14 mouse cellular contexts compared by ENCODE assay signal in genomic region chr10:127323131-127323855, GRCm38 (mm10). TPM values are rescaled to one million over a fixed set of nuclear protein-coding genes. Genes with fewer than 3 reads are reported as not detected.
DNase-seq lines count a peak whose midpoint lies in the region; ATAC-seq and TF ChIP-seq lines count a peak whose summit lies in the region.
"Had no signal": no experiment of that assay in that cellular context is flagged by ENCODE, and none has a peak within 500 bp of the region (broad histone marks: within the 10 kb centered on the region; RNA-seq: fewer than 3 reads in every experiment).

No protein-coding gene starts in this region.

- H3K27ac ChIP-seq in intestine, embryonic 15.5 days, result no peak overlapping the region
- H3K27ac ChIP-seq in intestine, postnatal 0 days (ENCODE audit: low read depth, low read length), result no peak overlapping the region
- peak overlapping the region; percentile 47; the same call in 1 of the 2 replicates for H3K27ac ChIP-seq in liver, embryonic 12.5 days
- H3K27ac ChIP-seq: limb, embryonic 12.5 days; neural tube, embryonic 13.5 days had no signal

- H3K9ac ChIP-seq in intestine, embryonic 15.5 days, result peak overlapping the region; percentile 23; the same call in 1 of the 2 replicates
- H3K9ac ChIP-seq in intestine, postnatal 0 days (ENCODE audit: low read depth, low read length), result no peak overlapping the region
- peak overlapping the region; percentile 17; the same call in 1 of the 2 replicates for H3K9ac ChIP-seq in liver, embryonic 12.5 days
- H3K9ac ChIP-seq: limb, embryonic 12.5 days; neural tube, embryonic 13.5 days had no signal

- peak; percentile 75 for DNase-seq in G1E (ENCODE audit: low spot score)
- no peak for DNase-seq in cerebellum, adult 18-20 months
- no peak for DNase-seq in adrenal gland, postnatal 25 days
- no peak for DNase-seq in embryo, embryonic 10 days (ENCODE audit: low spot score)
- DNase-seq: cerebellum, adult 8-10 months; heart, postnatal 10 days had no signal

- no peaks in the 10 kb centered on the region for H3K9me3 ChIP-seq in intestine, embryonic 15.5 days
- no peaks in the 10 kb centered on the region for H3K9me3 ChIP-seq in intestine, postnatal 0 days (ENCODE audit: control insufficient read depth)
- no peaks in the 10 kb centered on the region for H3K9me3 ChIP-seq in G1E (replicated peaks)
- H3K9me3 ChIP-seq in liver, embryonic 12.5 days (replicated peaks), result no peaks in the 10 kb centered on the region
- H3K9me3 ChIP-seq: limb, embryonic 12.5 days; neural tube, embryonic 13.5 days had no signal

- H3K4me3 ChIP-seq in intestine, embryonic 15.5 days (replicated peaks), result no peak overlapping the region
- no peak overlapping the region for H3K4me3 ChIP-seq in intestine, postnatal 0 days (ENCODE audit: low read depth, low read length)
- H3K4me3 ChIP-seq in G1E (ENCODE audit: low read depth, low read length), result peak overlapping the region; percentile 72
- H3K4me3 ChIP-seq in liver, embryonic 12.5 days, result peak overlapping the region; percentile 36
- H3K4me3 ChIP-seq: limb, embryonic 12.5 days; neural tube, embryonic 13.5 days had no signal

- 68% methylated on average over 16 of the region's 17 CpGs for WGBS in intestine, embryonic 15.5 days
- 74% methylated on average over 17 of the region's 17 CpGs for WGBS in intestine, postnatal 0 days
- 27% methylated on average over 17 of the region's 17 CpGs for WGBS in liver, embryonic 12.5 days (ENCODE audit: insufficient replicate concordance)

- H3K36me3 ChIP-seq in intestine, embryonic 15.5 days, result no peaks in the 10 kb centered on the region
- no peaks in the 10 kb centered on the region for H3K36me3 ChIP-seq in intestine, postnatal 0 days (ENCODE audit: control insufficient read depth, insufficient read depth)
- H3K36me3 ChIP-seq in G1E (replicated peaks), result peaks cover 40% of the 10 kb centered on the region
- H3K36me3 ChIP-seq in liver, embryonic 12.5 days, result 0 out of 2 replicates have a peak, but pooled peaks cover 7% of the 10 kb centered on the region
- H3K36me3 ChIP-seq: limb, embryonic 12.5 days; neural tube, embryonic 13.5 days had no signal

- H3K27me3 ChIP-seq in intestine, embryonic 15.5 days (replicated peaks), result peaks cover 21% of the 10 kb centered on the region
- H3K27me3 ChIP-seq in intestine, postnatal 0 days (replicated peaks; ENCODE audit: control insufficient read depth, insufficient read depth, low read length), result 0 out of 2 replicates have a peak, but pooled peaks cover 3% of the 10 kb centered on the region
- H3K27me3 ChIP-seq in G1E (ENCODE audit: insufficient read depth, low read length), result no peaks in the 10 kb centered on the region
- peaks cover 45% of the 10 kb centered on the region for H3K27me3 ChIP-seq in liver, embryonic 12.5 days (replicated peaks)

- H3K4me2 ChIP-seq in intestine, embryonic 15.5 days (replicated peaks), result no peak overlapping the region
- no peak overlapping the region for H3K4me2 ChIP-seq in intestine, postnatal 0 days (replicated peaks; ENCODE audit: low read depth)
- H3K4me2 ChIP-seq in liver, embryonic 12.5 days, result peak overlapping the region; percentile 90
- H3K4me2 ChIP-seq: limb, embryonic 12.5 days; neural tube, embryonic 13.5 days had no signal

- H3K4me1 ChIP-seq in intestine, embryonic 15.5 days (replicated peaks), result peaks cover 19% of the 10 kb centered on the region
- 0 out of 2 replicates have a peak, but pooled peaks cover 4% of the 10 kb centered on the region for H3K4me1 ChIP-seq in intestine, postnatal 0 days (replicated peaks; ENCODE audit: control insufficient read depth, insufficient read depth, low read length)
- peaks cover 88% of the 10 kb centered on the region for H3K4me1 ChIP-seq in G1E (ENCODE audit: insufficient read depth, low read depth, low read length)
- peaks cover 55% of the 10 kb centered on the region for H3K4me1 ChIP-seq in liver, embryonic 12.5 days

- no peak for ATAC-seq in intestine, embryonic 15.5 days
- ATAC-seq in intestine, postnatal 0 days, result no peak
- ATAC-seq in G1E (ENCODE audit: extremely low read depth, insufficient number of reproducible peaks, low FRiP score, poor library complexity, severe bottlenecking), result peak; percentile 54; the same call in 1 of the 2 replicates
- ATAC-seq in liver, embryonic 12.5 days, result no peak
- ATAC-seq in monocyte, adult 5-6 weeks (replicated peaks; ENCODE audit: insufficient number of reproducible peaks, low FRiP score, low TSS enrichment, poor library complexity, severe bottlenecking), result peak; percentile 60

- no peak for TF ChIP-seq CTCF in intestine, postnatal 0 days (IDR thresholded peaks at IDR 0.05; ENCODE audit: low read depth)
- no peak for TF ChIP-seq CTCF in G1E (IDR thresholded peaks at IDR 0.05; ENCODE audit: low read depth, low read length)

RNA-seq across cellular contexts. Expression of gene Arhgap9, which starts 1.5 kb away (rescaled TPM):
- polyA plus RNA-seq in intestine, embryonic 15.5 days (2015; fragmentation: Nextera tagmentation; extraction: Ambion mirVana), result 6.1 and 6.7 TPM in 2 replicates
- polyA plus RNA-seq in intestine, postnatal 0 days (2015; fragmentation: Nextera tagmentation; extraction: Ambion mirVana), result 9.5 and 12.0 TPM in 2 replicates
- total RNA-seq in G1E (2014; fragmentation: Nextera tagmentation), result 43.3 and 43.7 TPM in 2 replicates
- total RNA-seq in G1E (2017), result 89.2 and 100 TPM in 2 replicates
- polyA plus RNA-seq in G1E (2012), result 54.8 and 59.5 TPM in 2 replicates
- 15.9 and 16.9 TPM in 2 replicates for polyA plus RNA-seq in liver, embryonic 12.5 days (2016; fragmentation: Nextera tagmentation; extraction: Ambion mirVana)
- total RNA-seq in monocyte, adult 5-6 weeks (2017), result 101 to 125 TPM (median 109 TPM) in 3 replicates
- total RNA-seq in adrenal gland, postnatal 25 days (2021), result 1.1 and 1.6 TPM in 2 replicates

RNA-seq across cellular contexts. Expression of gene Mars, which starts 11.7 kb away (rescaled TPM):
- 113 and 129 TPM in 2 replicates for polyA plus RNA-seq in intestine, embryonic 15.5 days (2015; fragmentation: Nextera tagmentation; extraction: Ambion mirVana)
- polyA plus RNA-seq in intestine, postnatal 0 days (2015; fragmentation: Nextera tagmentation; extraction: Ambion mirVana), result 47.2 and 50.7 TPM in 2 replicates
- total RNA-seq in G1E (2014; fragmentation: Nextera tagmentation), result 97.3 and 102 TPM in 2 replicates
- total RNA-seq in G1E (2017), result 109 and 144 TPM in 2 replicates
- polyA plus RNA-seq in G1E (2012), result 104 and 108 TPM in 2 replicates
- polyA plus RNA-seq in liver, embryonic 12.5 days (2016; fragmentation: Nextera tagmentation; extraction: Ambion mirVana), result 192 and 193 TPM in 2 replicates
- 56.6 to 72.2 TPM (median 64.5 TPM) in 3 replicates for total RNA-seq in monocyte, adult 5-6 weeks (2017)
- total RNA-seq in adrenal gland, postnatal 25 days (2021), result 110 and 135 TPM in 2 replicates

RNA-seq across cellular contexts. Expression of gene Gli1, which starts 18.5 kb away (rescaled TPM):
- polyA plus RNA-seq in intestine, embryonic 15.5 days (2015; fragmentation: Nextera tagmentation; extraction: Ambion mirVana), result 7.5 and 8.1 TPM in 2 replicates
- polyA plus RNA-seq in intestine, postnatal 0 days (2015; fragmentation: Nextera tagmentation; extraction: Ambion mirVana), result 2.0 TPM in 2 replicates
- total RNA-seq in G1E (2014; fragmentation: Nextera tagmentation) (0.23 and 0.24 TPM in 2 replicates), G1E (2017) (0.11 TPM in 1 of 2 replicates, not detected in the other)
- 0.15 and 0.18 TPM in 2 replicates for polyA plus RNA-seq in G1E (2012)
- polyA plus RNA-seq in liver, embryonic 12.5 days (2016; fragmentation: Nextera tagmentation; extraction: Ambion mirVana), result 0.94 and 1.1 TPM in 2 replicates
- not detected in 3 replicates for total RNA-seq in monocyte, adult 5-6 weeks (2017)
- total RNA-seq in adrenal gland, postnatal 25 days (2021), result 2.6 and 4.8 TPM in 2 replicates

RNA-seq across cellular contexts. Expression of gene Inhbe, which starts 30.9 kb away (rescaled TPM):
- 0.03 TPM in 1 of 2 replicates, not detected in the other for polyA plus RNA-seq in intestine, embryonic 15.5 days (2015; fragmentation: Nextera tagmentation; extraction: Ambion mirVana)
- polyA plus RNA-seq in intestine, postnatal 0 days (2015; fragmentation: Nextera tagmentation; extraction: Ambion mirVana), result 0.04 TPM in 1 of 2 replicates, not detected in the other
- total RNA-seq in G1E (2014; fragmentation: Nextera tagmentation) (not detected in 2 replicates), G1E (2017) (0.06 and 0.11 TPM in 2 replicates)
- 0.01 TPM in 2 replicates for polyA plus RNA-seq in G1E (2012)
- 0.10 and 0.16 TPM in 2 replicates for polyA plus RNA-seq in liver, embryonic 12.5 days (2016; fragmentation: Nextera tagmentation; extraction: Ambion mirVana)
- not detected in 3 replicates for total RNA-seq in monocyte, adult 5-6 weeks (2017)
- total RNA-seq in adrenal gland, postnatal 25 days (2021), result not detected in 2 replicates
- total RNA-seq: heart, postnatal 10 days had no signal
- polyA plus RNA-seq: large intestine, adult 2 months; neural tube, embryonic 13.5 days; testis, adult 2 months had no signal

RNA-seq across cellular contexts. Expression of gene Mbd6, which starts 34.5 kb away (rescaled TPM):
- polyA plus RNA-seq in intestine, embryonic 15.5 days (2015; fragmentation: Nextera tagmentation; extraction: Ambion mirVana), result 13.1 and 15.7 TPM in 2 replicates
- 8.7 and 12.8 TPM in 2 replicates for polyA plus RNA-seq in intestine, postnatal 0 days (2015; fragmentation: Nextera tagmentation; extraction: Ambion mirVana)
- total RNA-seq in G1E (2014; fragmentation: Nextera tagmentation), result 107 and 121 TPM in 2 replicates
- total RNA-seq in G1E (2017), result 4.1 and 6.6 TPM in 2 replicates
- 239 and 302 TPM in 2 replicates for polyA plus RNA-seq in G1E (2012)
- 8.5 and 9.8 TPM in 2 replicates for polyA plus RNA-seq in liver, embryonic 12.5 days (2016; fragmentation: Nextera tagmentation; extraction: Ambion mirVana)
- total RNA-seq in monocyte, adult 5-6 weeks (2017), result 4.2 to 15.5 TPM (median 12.1 TPM) in 3 replicates
- total RNA-seq in adrenal gland, postnatal 25 days (2021), result 73.2 and 73.3 TPM in 2 replicates

Comparison
In these comparisons a context has a peak if more than half of its experiments do, and no peak if none do; other contexts are left out.
1. ATAC-seq: peak in G1E (single experiment) and monocyte, adult 5-6 weeks (single experiment); none in intestine, embryonic 15.5 days (single experiment), intestine, postnatal 0 days (single experiment) and liver, embryonic 12.5 days (single experiment).
2. H3K4me3 ChIP-seq: peak in G1E (single experiment) and liver, embryonic 12.5 days (single experiment); none in intestine, embryonic 15.5 days (single experiment) and intestine, postnatal 0 days (single experiment).